Mouse (Mus musculus) Patski (cell line): ENCODE data around the gene Spon2. TPM values are rescaled to one million over a fixed set of nuclear protein-coding genes. Genes with fewer than 3 reads are reported as not detected.
A peak's percentile ranks its signal among the peaks of the same experiment; 100 is the strongest.

Experiments
- ATAC-seq: fragments of 100-300 bp; one replicate; pipeline ENCODE4 v1.8.0; 2021
- CTCF ChIA-PET: fragments of 350-600 bp; sonication (Branson Sonifier 250); formaldehyde crosslinking; loops from one replicate; lab custom pipeline; 2022; ENCODE audit warnings: inconsistent platforms; lab: Charles Lee
- POLR2A ChIA-PET: fragments of 350-600 bp; sonication (Branson Sonifier 250); formaldehyde crosslinking; loops from one replicate; lab custom pipeline; 2022; ENCODE audit warnings: antibody characterized with exemption, inconsistent platforms; lab: Charles Lee
- DNase-seq: peaks from one replicate; pipeline ENCODE4 v3.0.0-alpha.2; 2011; ENCODE audit warnings: low read depth, low spot score
- H3K27me3 ChIP-seq: fragments of 371-371 bp; one replicate; pipeline ENCODE4 v1.5.1; 2021
- CTCF ChIP-seq: fragments of 100-300 bp; IDR thresholded peaks from one replicate; pipeline ENCODE4 v1.5.1; 2021
- in situ Hi-C: fragments of 300-500 bp; cut with MboI; formaldehyde crosslinking; loops from 3 replicates; pipeline ENCODE4 v1.11.1; 2018; ENCODE audit warnings: low pct_unique_long_range_greater_than_20kb, mixed read lengths
- polyA plus RNA-seq: library from polyadenylated mRNA; unstranded; gene quantifications from one replicate; pipeline ENCODE4 v1.2.3, GENCODE M21; 2021

Gene Spon2
- polyA plus RNA-seq, 1 experiment from 2014 or later, result 3.9 TPM

GRCm38 (mm10) chr5:33219831-33220230 is 1.6 kb upstream of the Spon2 start:
- in situ Hi-C loops, result no loop called here
- DNase-seq (no peak), ATAC-seq (no peak)
- no peaks in the 10 kb centered on the region for H3K27me3 ChIP-seq
- ChIA-PET POLR2A (interaction anchor here (0.9 to 1.0 kb wide), 3 partner anchors 9 to 48 kb away, joined by 3 to 4 read pairs (median 3); no protein-coding TSS in a partner anchor), CTCF (interaction anchor here (1.0 to 3.4 kb wide), 6 partner anchors 10 to 51 kb away, joined by 3 to 14 read pairs (median 4); no protein-coding TSS in a partner anchor)
- TF ChIP-seq CTCF, result no peak

GRCm38 (mm10) chr5:33218746-33219449 is 643 bp upstream of the Spon2 start:
- DNase-seq (no peak), ATAC-seq (peak; percentile 17)
- no peaks in the 10 kb centered on the region for H3K27me3 ChIP-seq
- CTCF ChIA-PET, result interaction anchor here (1.0 to 3.4 kb wide), 8 partner anchors 10 to 52 kb away, joined by 3 to 14 read pairs (median 4); no protein-coding TSS in a partner anchor
- in situ Hi-C loops, result no loop called here
- POLR2A ChIA-PET, result interaction anchor here (0.9 to 1.0 kb wide), 3 partner anchors 10 to 49 kb away, joined by 3 to 4 read pairs (median 3); no protein-coding TSS in a partner anchor
- no peak for TF ChIP-seq CTCF

- in situ Hi-C loops, result no loop called here
- no peak for ATAC-seq
- no peak for TF ChIP-seq CTCF
- ChIA-PET POLR2A (no interaction called here), CTCF (interaction anchor here (0.7 to 3.4 kb wide), 3 partner anchors 12 to 14 kb away, joined by 3 to 14 read pairs (median 3); no protein-coding TSS in a partner anchor)
- DNase-seq, result no peak
- no peaks in the 10 kb centered on the region for H3K27me3 ChIP-seq
Measured at GRCm38 (mm10) chr5:33217663-33218062, 592 bp downstream of the Spon2 start.

GRCm38 (mm10) chr5:33214723-33215122 is 3.5 kb downstream of the Spon2 start:
- no peak for TF ChIP-seq CTCF
- in situ Hi-C loops, result no loop called here
- DNase-seq, result no peak
- CTCF ChIA-PET, result interaction anchor here (1.2 to 1.5 kb wide), 2 partner anchors 10 kb away, joined by 3 to 4 read pairs; no protein-coding TSS in a partner anchor
- no peak for ATAC-seq
- POLR2A ChIA-PET, result interaction anchor here (0.5 kb wide), 1 partner anchor 172 kb away, joined by 3 read pairs; no protein-coding TSS in a partner anchor
- H3K27me3 ChIP-seq, result no peaks in the 10 kb centered on the region

GRCm38 (mm10) chr5:33211254-33211653 is 7.0 kb downstream of the Spon2 start:
- DNase-seq (no peak), ATAC-seq (no peak)
- in situ Hi-C loops, result no loop called here
- no peaks in the 10 kb centered on the region for H3K27me3 ChIP-seq
- ChIA-PET POLR2A (interaction anchor here (0.6 kb wide), 1 partner anchor 151 kb away, joined by 3 read pairs; no protein-coding TSS in a partner anchor), CTCF (no interaction called here)
- TF ChIP-seq CTCF, result no peak

GRCm38 (mm10) chr5:33210515-33210914 is 7.7 kb downstream of the Spon2 start:
- no peak for TF ChIP-seq CTCF
- POLR2A ChIA-PET, result no interaction called here
- no peaks in the 10 kb centered on the region for H3K27me3 ChIP-seq
- CTCF ChIA-PET, result no interaction called here
- no peak for DNase-seq
- no peak for ATAC-seq
- in situ Hi-C loops, result no loop called here

- in situ Hi-C loops, result loop anchor here (5.0 kb wide), 2 partner anchors 49 to 169 kb away; partner anchors contain the start of gene Uvssa
- ChIA-PET POLR2A (no interaction called here), CTCF (interaction anchor here (2.0 kb wide), 1 partner anchor 10 kb away, joined by 5 read pairs; the partner anchor contains the start of gene Spon2)
- DNase-seq, result no peak
- no peak for ATAC-seq
- TF ChIP-seq CTCF, result no peak
- no peaks in the 10 kb centered on the region for H3K27me3 ChIP-seq
Measured at GRCm38 (mm10) chr5:33208533-33209245, 9.6 kb downstream of the Spon2 start.

- no peaks in the 10 kb centered on the region for H3K27me3 ChIP-seq
- ATAC-seq (no peak), DNase-seq (no peak)
- POLR2A ChIA-PET, result no interaction called here
- CTCF ChIA-PET, result no interaction called here
- in situ Hi-C loops, result loop anchor here (5.0 kb wide), 2 partner anchors 50 to 170 kb away; partner anchors contain the start of gene Uvssa
- TF ChIP-seq CTCF, result no peak
Measured at GRCm38 (mm10) chr5:33207136-33207535, 11.1 kb downstream of the Spon2 start.

GRCm38 (mm10) chr5:33206328-33206727 is 11.9 kb downstream of the Spon2 start:
- TF ChIP-seq CTCF, result no peak
- POLR2A ChIA-PET, result no interaction called here

GRCm38 (mm10) chr5:33204284-33204683 is 14.0 kb downstream of the Spon2 start:
- ATAC-seq (no peak), DNase-seq (no peak)
- in situ Hi-C loops, result no loop called here
- ChIA-PET CTCF (interaction anchor here (1.0 to 2.3 kb wide), 5 partner anchors 10 to 93 kb away, joined by 3 to 13 read pairs (median 5); partner anchors contain the start of gene Spon2), POLR2A (interaction anchor here (0.7 to 0.8 kb wide), 2 partner anchors 11 to 15 kb away, joined by 3 read pairs; no protein-coding TSS in a partner anchor)
- H3K27me3 ChIP-seq, result no peaks in the 10 kb centered on the region
- no peak for TF ChIP-seq CTCF

More at GRCm38 (mm10) chr5:33206328-33206727, 11.9 kb downstream of the Spon2 start:
- CTCF ChIA-PET, result interaction anchor here (1.7 kb wide), 1 partner anchor 10 kb away, joined by 3 read pairs; no protein-coding TSS in a partner anchor
- DNase-seq (no peak), ATAC-seq (no peak)
- H3K27me3 ChIP-seq, result no peaks in the 10 kb centered on the region
- in situ Hi-C loops, result loop anchor here (5.0 kb wide), 2 partner anchors 51 to 171 kb away; partner anchors contain the start of gene Uvssa
